Mouse (Mus musculus): ENCODE results near the gene Slc3a1. TPM values are rescaled to one million over a fixed set of nuclear protein-coding genes. Genes with fewer than 3 reads are reported as not detected.
A peak's percentile ranks its signal among the peaks of the same experiment; 100 is the strongest.

Gene Slc3a1
- polyA plus RNA-seq, 1 experiment from 2014 or later = 76.9 TPM

GRCm38 (mm10) chr17:85040913-85041312 is 12.7 kb downstream of the Slc3a1 start:
- H3K4me3 ChIP-seq (replicated peaks; ENCODE audit: low read depth, low read length) = no peak overlapping the region
- no peaks in the 10 kb centered on the region for H3K4me1 ChIP-seq (replicated peaks; ENCODE audit: insufficient read depth, low read length)
- H3K9me3 ChIP-seq (replicated peaks; ENCODE audit: low read length) = no peaks in the 10 kb centered on the region
- peak overlapping the region; percentile 58 for H3K27ac ChIP-seq
- no peak overlapping the region for H3K4me2 ChIP-seq (ENCODE audit: low read length)
- no peak for TF ChIP-seq CTCF (IDR thresholded peaks at IDR 0.05; ENCODE audit: low read depth)
- 51% methylated on average over 7 of the region's 7 CpGs for WGBS
- DNase-seq (ENCODE audit: low spot score) (peak; percentile 25), ATAC-seq (replicated peaks; ENCODE audit: low FRiP score, low read depth) (peak; percentile 64; the same call in 1 of the 2 replicates)
- H3K27me3 ChIP-seq (ENCODE audit: insufficient read depth, low read length) = no peaks in the 10 kb centered on the region
- no peak overlapping the region for H3K9ac ChIP-seq (ENCODE audit: low read depth, low read length)
- H3K36me3 ChIP-seq (ENCODE audit: insufficient read depth, low read length) = no peaks in the 10 kb centered on the region

GRCm38 (mm10) chr17:85042419-85042818 is 14.2 kb downstream of the Slc3a1 start:
- no peak overlapping the region for H3K9ac ChIP-seq (ENCODE audit: low read depth, low read length)
- WGBS = 42% methylated on average over 6 of the region's 6 CpGs
- H3K4me3 ChIP-seq (replicated peaks; ENCODE audit: low read depth, low read length) = no peak overlapping the region
- DNase-seq (ENCODE audit: low spot score) = no peak
- ATAC-seq (replicated peaks; ENCODE audit: low FRiP score, low read depth) = 0 out of 2 replicates have a peak, but pooled peaks have one; percentile 13
- H3K4me1 ChIP-seq (replicated peaks; ENCODE audit: insufficient read depth, low read length) = no peaks in the 10 kb centered on the region
- no peak overlapping the region for H3K4me2 ChIP-seq (ENCODE audit: low read length)
- no peaks in the 10 kb centered on the region for H3K9me3 ChIP-seq (replicated peaks; ENCODE audit: low read length)
- no peaks in the 10 kb centered on the region for H3K36me3 ChIP-seq (ENCODE audit: insufficient read depth, low read length)
- no peak for TF ChIP-seq CTCF (IDR thresholded peaks at IDR 0.05; ENCODE audit: low read depth)
- H3K27me3 ChIP-seq (ENCODE audit: insufficient read depth, low read length) = no peaks in the 10 kb centered on the region
- H3K27ac ChIP-seq = peak overlapping the region; percentile 77

GRCm38 (mm10) chr17:85043404-85043816 is 15.2 kb downstream of the Slc3a1 start:
- peak; percentile 49 for DNase-seq (ENCODE audit: low spot score)
- ATAC-seq (replicated peaks; ENCODE audit: low FRiP score, low read depth) = peak; percentile 73
- H3K4me2 ChIP-seq (ENCODE audit: low read length) = no peak overlapping the region
- H3K4me1 ChIP-seq (replicated peaks; ENCODE audit: insufficient read depth, low read length) = no peaks in the 10 kb centered on the region
- H3K27me3 ChIP-seq (ENCODE audit: insufficient read depth, low read length) = no peaks in the 10 kb centered on the region
- TF ChIP-seq CTCF (IDR thresholded peaks at IDR 0.05; ENCODE audit: low read depth) = no peak
- peak overlapping the region; percentile 81 for H3K27ac ChIP-seq
- H3K9me3 ChIP-seq (replicated peaks; ENCODE audit: low read length) = no peaks in the 10 kb centered on the region
- no peak overlapping the region for H3K9ac ChIP-seq (ENCODE audit: low read depth, low read length)
- WGBS = 60% methylated on average over 6 of the region's 6 CpGs
- H3K4me3 ChIP-seq (replicated peaks; ENCODE audit: low read depth, low read length) = no peak overlapping the region
- no peaks in the 10 kb centered on the region for H3K36me3 ChIP-seq (ENCODE audit: insufficient read depth, low read length)

GRCm38 (mm10) chr17:85044466-85044865 is 16.3 kb downstream of the Slc3a1 start:
- Histone ChIP-seq H3K36me3 (ENCODE audit: insufficient read depth, low read length) (no peaks in the 10 kb centered on the region), H3K4me2 (ENCODE audit: low read length) (no peak overlapping the region), H3K27ac (peak overlapping the region; percentile 81), H3K27me3 (ENCODE audit: insufficient read depth, low read length) (no peaks in the 10 kb centered on the region), H3K9ac (ENCODE audit: low read depth, low read length) (no peak overlapping the region), H3K4me3 (replicated peaks; ENCODE audit: low read depth, low read length) (no peak overlapping the region), H3K9me3 (replicated peaks; ENCODE audit: low read length) (no peaks in the 10 kb centered on the region), H3K4me1 (replicated peaks; ENCODE audit: insufficient read depth, low read length) (no peaks in the 10 kb centered on the region)
- WGBS = 67% methylated on average over 5 of the region's 5 CpGs
- TF ChIP-seq CTCF (IDR thresholded peaks at IDR 0.05; ENCODE audit: low read depth) = no peak
- DNase-seq (ENCODE audit: low spot score) = no peak
- no peak for ATAC-seq (replicated peaks; ENCODE audit: low FRiP score, low read depth)

GRCm38 (mm10) chr17:85045160-85045559 is 17.0 kb downstream of the Slc3a1 start:
- DNase-seq (ENCODE audit: low spot score) (no peak), ATAC-seq (replicated peaks; ENCODE audit: low FRiP score, low read depth) (no peak)
- Histone ChIP-seq H3K9ac (ENCODE audit: low read depth, low read length) (no peak overlapping the region), H3K9me3 (replicated peaks; ENCODE audit: low read length) (no peaks in the 10 kb centered on the region), H3K4me1 (replicated peaks; ENCODE audit: insufficient read depth, low read length) (no peaks in the 10 kb centered on the region), H3K4me3 (replicated peaks; ENCODE audit: low read depth, low read length) (no peak overlapping the region), H3K36me3 (ENCODE audit: insufficient read depth, low read length) (no peaks in the 10 kb centered on the region), H3K27ac (peak overlapping the region; percentile 77), H3K4me2 (ENCODE audit: low read length) (no peak overlapping the region), H3K27me3 (ENCODE audit: insufficient read depth, low read length) (no peaks in the 10 kb centered on the region)
- WGBS = 76% methylated on average over 12 of the region's 12 CpGs
- TF ChIP-seq CTCF (IDR thresholded peaks at IDR 0.05; ENCODE audit: low read depth) = peak; percentile 38

- Histone ChIP-seq H3K27ac (no peak overlapping the region), H3K4me1 (replicated peaks; ENCODE audit: insufficient read depth, low read length) (no peaks in the 10 kb centered on the region), H3K9ac (ENCODE audit: low read depth, low read length) (no peak overlapping the region), H3K4me3 (replicated peaks; ENCODE audit: low read depth, low read length) (no peak overlapping the region), H3K4me2 (ENCODE audit: low read length) (no peak overlapping the region), H3K9me3 (replicated peaks; ENCODE audit: low read length) (no peaks in the 10 kb centered on the region), H3K27me3 (ENCODE audit: insufficient read depth, low read length) (no peaks in the 10 kb centered on the region), H3K36me3 (ENCODE audit: insufficient read depth, low read length) (no peaks in the 10 kb centered on the region)
- ATAC-seq (replicated peaks; ENCODE audit: low FRiP score, low read depth) = no peak
- 88% methylated on average over 5 of the region's 5 CpGs for WGBS
- no peak for DNase-seq (ENCODE audit: low spot score)
- TF ChIP-seq CTCF (IDR thresholded peaks at IDR 0.05; ENCODE audit: low read depth) = no peak
Measured at GRCm38 (mm10) chr17:85048379-85048778, 20.2 kb downstream of the Slc3a1 start.

- H3K27ac ChIP-seq = no peak overlapping the region
- DNase-seq (ENCODE audit: low spot score) (no peak), ATAC-seq (replicated peaks; ENCODE audit: low FRiP score, low read depth) (no peak)
Measured at GRCm38 (mm10) chr17:85058276-85058675, 30.1 kb downstream of the Slc3a1 start.

More at GRCm38 (mm10) chr17:85058276-85058675, 30.1 kb downstream of the Slc3a1 start:
- H3K4me3 ChIP-seq (replicated peaks; ENCODE audit: low read depth, low read length) = no peak overlapping the region
- H3K4me1 ChIP-seq (replicated peaks; ENCODE audit: insufficient read depth, low read length) = no peaks in the 10 kb centered on the region
- H3K4me2 ChIP-seq (ENCODE audit: low read length) = no peak overlapping the region
- H3K27me3 ChIP-seq (ENCODE audit: insufficient read depth, low read length) = no peaks in the 10 kb centered on the region
- H3K36me3 ChIP-seq (ENCODE audit: insufficient read depth, low read length) = no peaks in the 10 kb centered on the region
- no peak for TF ChIP-seq CTCF (IDR thresholded peaks at IDR 0.05; ENCODE audit: low read depth)
- no peak overlapping the region for H3K9ac ChIP-seq (ENCODE audit: low read depth, low read length)
- no peaks in the 10 kb centered on the region for H3K9me3 ChIP-seq (replicated peaks; ENCODE audit: low read length)
- 87% methylated on average over 7 of the region's 7 CpGs for WGBS

Data from kidney, postnatal 0 days (tissue).